Mouse (Mus musculus) intestine, embryonic 15.5 days (tissue): Measurements from ENCODE around the gene Otor. TPM values are rescaled to one million over a fixed set of nuclear protein-coding genes. Genes with fewer than 3 reads are reported as not detected.
A peak's percentile ranks its signal among the peaks of the same experiment; 100 is the strongest.

Experiments
- ATAC-seq: fragments of 200-750 bp; cut with Nextera tagmentation; 2 replicates; pipeline ENCODE4 v1.8.0; 2017; ENCODE audit warnings: moderate TSS enrichment, moderate library complexity
- H3K27ac ChIP-seq: fragments of 300-500 bp; sonication (generic); 2 replicates; pipeline ENCODE4 v1.5.1; 2015; ENCODE audit warnings: mild to moderate bottlenecking, inconsistent platforms
- H3K27me3 ChIP-seq: fragments of 300-500 bp; sonication (generic); replicated peaks from 2 replicates; pipeline ENCODE4 v1.6.1; 2015; ENCODE audit warnings: inconsistent platforms
- H3K36me3 ChIP-seq: fragments of 300-500 bp; sonication (generic); 2 replicates; pipeline ENCODE4 v1.6.1; 2015; ENCODE audit warnings: inconsistent platforms
- H3K4me1 ChIP-seq: fragments of 300-500 bp; sonication (generic); replicated peaks from 2 replicates; pipeline ENCODE4 v1.6.1; 2015; ENCODE audit warnings: inconsistent platforms
- H3K4me2 ChIP-seq: fragments of 300-500 bp; sonication (generic); replicated peaks from 2 replicates; pipeline ENCODE4 v1.6.1; 2015; ENCODE audit warnings: mild to moderate bottlenecking, inconsistent platforms
- H3K4me3 ChIP-seq: fragments of 300-500 bp; sonication (generic); replicated peaks from 2 replicates; pipeline ENCODE4 v1.5.1; 2015; ENCODE audit warnings: inconsistent platforms
- H3K9ac ChIP-seq: fragments of 300-500 bp; sonication (generic); 2 replicates; pipeline ENCODE4 v1.6.1; 2015; ENCODE audit warnings: inconsistent platforms
- H3K9me3 ChIP-seq: fragments of 300-500 bp; sonication (generic); 2 replicates; pipeline ENCODE4 v1.6.1; 2016; ENCODE audit warnings: inconsistent platforms
- WGBS: fragments of 180-500 bp; shearing (Covaris S2); methylation state at CpG from one replicate; pipeline ENCODE4 v1.1.7; 2015; 5-methylcytosine and 5-hydroxymethylcytosine counted together
- polyA plus RNA-seq: library from polyadenylated mRNA; unstranded; fragments of >200 nt; fragmentation: Nextera tagmentation; extraction: Ambion mirVana; gene quantifications from 2 replicates; pipeline ENCODE4 v1.2.1, GENCODE M21; 2015

Gene Otor
- polyA plus RNA-seq: 0.18 and 0.85 TPM in 2 replicates

DNA sequence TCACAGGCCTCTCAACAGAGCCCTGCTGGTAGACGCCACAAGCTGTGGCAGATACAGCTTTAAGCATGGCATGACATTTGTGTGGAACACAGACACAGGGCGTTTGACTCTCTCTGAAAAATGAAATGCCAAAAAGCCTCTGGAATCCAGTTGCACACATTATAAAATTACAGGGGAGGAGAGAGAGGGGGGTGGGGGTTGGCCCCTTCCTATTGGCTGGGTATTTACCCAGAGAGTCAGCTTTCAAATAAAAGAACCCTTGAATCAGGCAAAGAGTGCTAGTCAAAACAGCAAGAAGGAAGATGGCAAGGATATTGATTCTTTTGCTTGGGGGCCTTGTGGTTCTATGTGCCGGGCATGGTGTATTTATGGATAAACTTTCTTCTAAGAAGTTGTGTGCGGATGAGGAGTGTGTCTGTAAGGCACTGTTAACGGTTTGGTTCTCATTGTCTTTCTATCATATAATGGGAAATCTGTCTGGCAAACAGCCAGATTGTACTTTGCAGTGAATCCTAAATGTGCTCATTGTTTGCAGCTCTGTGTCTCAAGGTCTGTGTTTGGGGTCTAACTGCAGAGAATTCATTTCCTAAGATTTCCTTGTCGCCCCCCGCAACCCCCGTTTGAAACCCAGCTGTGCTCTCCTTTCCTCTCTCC is at the start of gene Otor:
Gene Otor, plus strand, starts transcription at position 276 of the 654 bp plus-strand sequence.
- no peak for ATAC-seq
- WGBS: 57% methylated on average over 8 of the region's 8 CpGs
- H3K36me3 ChIP-seq: no peaks in the 10 kb centered on the region
- no peaks in the 10 kb centered on the region for H3K4me1 ChIP-seq
- no peak within 1 kb of the TSS for H3K27ac ChIP-seq
- H3K4me3 ChIP-seq: no peak within 1 kb of the TSS
- no peaks in the 10 kb centered on the region for H3K27me3 ChIP-seq
- no peaks in the 10 kb centered on the region for H3K9me3 ChIP-seq
- H3K9ac ChIP-seq: no peak within 1 kb of the TSS
- H3K4me2 ChIP-seq: no peak within 1 kb of the TSS

DNA sequence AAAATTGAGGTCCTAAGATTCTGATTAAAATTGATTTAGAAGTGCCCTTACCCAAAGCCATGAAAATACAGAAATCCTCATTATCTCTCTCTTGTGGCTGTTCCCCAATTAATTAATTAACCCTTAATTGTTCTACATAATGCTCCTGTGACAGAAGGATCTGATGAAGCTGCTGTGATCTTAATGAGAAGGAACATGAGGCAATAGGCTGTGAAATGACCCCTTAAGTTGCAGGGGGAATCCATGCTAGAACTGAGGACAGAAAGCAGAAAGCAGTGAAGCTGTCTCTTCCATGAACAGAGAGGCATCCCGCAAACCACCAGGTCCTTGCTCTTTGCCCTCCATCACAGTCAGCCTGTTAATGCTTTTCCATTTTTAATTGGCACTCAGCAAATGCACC is 47.0 kb upstream of the Otor start:
- Histone ChIP-seq H3K4me1 (no peaks in the 10 kb centered on the region), H3K27ac (no peak overlapping the region), H3K9me3 (no peaks in the 10 kb centered on the region), H3K4me3 (no peak overlapping the region), H3K36me3 (no peaks in the 10 kb centered on the region), H3K4me2 (no peak overlapping the region), H3K9ac (no peak overlapping the region), H3K27me3 (no peaks in the 10 kb centered on the region)
- WGBS: 91% methylated on average over 1 of the region's 1 CpGs
- ATAC-seq: no peak

DNA sequence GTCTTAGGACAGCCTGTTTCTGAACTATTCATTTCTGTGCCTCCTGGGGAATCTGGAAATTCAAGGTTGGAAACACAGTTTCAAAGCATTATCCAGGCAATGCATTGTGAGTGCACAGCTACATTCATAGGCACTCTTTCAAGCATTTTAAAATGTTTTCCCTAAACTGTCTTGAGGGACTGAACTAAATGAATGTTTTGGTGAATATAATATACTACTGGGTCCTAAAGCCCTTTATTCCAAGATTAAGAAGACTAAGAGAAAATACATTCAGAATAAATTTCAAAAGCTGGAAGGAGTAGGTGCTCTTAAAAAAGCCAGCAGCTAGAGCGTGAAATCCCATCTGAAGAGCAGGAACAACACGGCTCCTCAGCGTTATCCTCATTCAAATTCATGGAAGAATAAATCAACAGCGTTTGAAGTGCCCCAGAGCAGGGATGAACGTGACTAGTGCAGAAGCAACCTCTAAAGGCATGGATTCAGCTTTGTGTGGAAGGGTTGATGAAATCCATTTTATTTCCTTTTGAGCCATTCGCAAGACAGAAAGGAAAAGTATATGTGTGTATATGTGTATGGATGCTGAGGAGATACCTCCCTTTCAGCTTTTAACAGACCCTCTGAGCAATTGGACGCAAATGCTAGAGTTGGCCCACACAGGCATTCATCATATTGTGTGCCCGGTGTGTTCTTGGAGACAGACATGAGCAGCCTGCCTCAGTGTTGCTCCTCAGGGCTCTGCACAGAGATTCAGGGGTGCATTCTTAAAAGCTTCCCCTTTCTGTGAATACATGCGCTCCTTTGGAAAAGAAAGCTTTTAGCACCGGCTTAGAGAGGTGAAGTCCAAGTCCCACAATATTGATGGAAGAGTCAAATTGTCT is 45.7 kb upstream of the Otor start:
- H3K4me3 ChIP-seq: no peak overlapping the region
- no peaks in the 10 kb centered on the region for H3K9me3 ChIP-seq
- no peaks in the 10 kb centered on the region for H3K27me3 ChIP-seq
- H3K4me2 ChIP-seq: no peak overlapping the region
- no peaks in the 10 kb centered on the region for H3K4me1 ChIP-seq
- H3K36me3 ChIP-seq: no peaks in the 10 kb centered on the region
- H3K27ac ChIP-seq: no peak overlapping the region
- H3K9ac ChIP-seq: no peak overlapping the region
- 68% methylated on average over 10 of the region's 10 CpGs for WGBS
- ATAC-seq: no peak

DNA sequence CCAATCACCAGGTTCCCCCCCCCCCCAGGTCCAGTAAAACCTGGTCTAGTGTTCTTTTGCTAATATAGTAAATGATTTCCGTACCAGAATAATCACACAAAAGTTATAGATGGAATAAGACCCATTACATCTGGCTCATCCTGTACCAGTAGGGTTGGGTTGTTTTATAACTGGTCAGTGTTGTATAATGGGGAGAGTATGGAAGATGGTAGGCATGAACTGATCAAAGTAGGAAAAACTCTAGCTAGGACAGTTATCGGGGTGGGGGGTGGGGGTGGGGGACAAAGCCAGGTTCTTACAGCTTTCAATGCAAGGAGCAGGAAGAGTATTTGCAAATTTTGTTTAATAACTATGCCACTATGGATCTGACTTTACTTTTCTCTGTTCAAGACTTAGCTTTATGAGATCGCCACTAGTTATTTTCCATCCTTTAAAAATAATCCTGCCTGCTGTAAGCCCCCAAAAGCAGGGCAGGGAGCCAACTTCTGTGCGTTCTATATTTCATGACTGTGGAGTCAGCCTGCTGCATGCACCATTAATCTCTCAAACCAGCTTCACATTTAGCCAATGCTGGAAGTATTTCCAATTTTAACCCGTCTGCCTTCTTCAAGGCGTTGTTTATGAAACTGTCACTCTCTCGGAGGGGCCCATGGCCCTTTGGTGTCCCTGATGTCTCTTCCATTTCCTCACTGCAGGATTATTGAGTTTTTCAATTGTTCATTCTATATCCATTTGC is 43.8 kb upstream of the Otor start:
- peak overlapping the region; percentile 11; the same call in 1 of the 2 replicates for H3K4me2 ChIP-seq
- H3K4me1 ChIP-seq: no peaks in the 10 kb centered on the region
- no peaks in the 10 kb centered on the region for H3K9me3 ChIP-seq
- no peak overlapping the region for H3K27ac ChIP-seq
- 58% methylated on average over 7 of the region's 7 CpGs for WGBS
- no peak overlapping the region for H3K9ac ChIP-seq
- 0 out of 2 replicates have a peak, but pooled peaks have one; percentile 41 for ATAC-seq
- H3K36me3 ChIP-seq: no peaks in the 10 kb centered on the region
- H3K4me3 ChIP-seq: no peak overlapping the region
- H3K27me3 ChIP-seq: no peaks in the 10 kb centered on the region

DNA sequence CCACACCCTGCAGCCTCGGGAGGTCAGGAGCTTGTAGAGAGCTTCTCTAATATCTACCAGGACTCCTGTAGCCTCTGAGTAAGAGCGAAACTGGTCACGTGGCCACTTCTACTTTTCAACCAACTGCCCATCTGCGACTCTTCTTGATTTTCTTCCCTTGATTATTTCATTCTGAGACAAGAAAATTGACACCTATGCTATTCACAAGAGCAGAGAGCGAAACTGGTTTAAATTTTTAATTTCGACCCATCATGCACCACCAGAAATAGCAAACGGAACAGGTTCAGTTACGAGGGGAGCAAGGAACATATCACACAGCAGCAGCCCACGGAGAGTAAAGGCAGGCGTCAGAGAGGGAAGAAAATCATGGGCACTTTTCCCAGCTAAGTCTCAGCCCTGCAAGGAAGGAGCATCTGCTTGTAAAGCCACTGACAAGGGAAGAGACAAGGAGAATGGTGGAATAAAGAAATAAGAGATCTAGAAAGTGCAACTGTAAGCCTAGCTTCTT is 43.1 kb upstream of the Otor start:
- H3K4me3 ChIP-seq: no peak overlapping the region
- ATAC-seq: no peak

DNA sequence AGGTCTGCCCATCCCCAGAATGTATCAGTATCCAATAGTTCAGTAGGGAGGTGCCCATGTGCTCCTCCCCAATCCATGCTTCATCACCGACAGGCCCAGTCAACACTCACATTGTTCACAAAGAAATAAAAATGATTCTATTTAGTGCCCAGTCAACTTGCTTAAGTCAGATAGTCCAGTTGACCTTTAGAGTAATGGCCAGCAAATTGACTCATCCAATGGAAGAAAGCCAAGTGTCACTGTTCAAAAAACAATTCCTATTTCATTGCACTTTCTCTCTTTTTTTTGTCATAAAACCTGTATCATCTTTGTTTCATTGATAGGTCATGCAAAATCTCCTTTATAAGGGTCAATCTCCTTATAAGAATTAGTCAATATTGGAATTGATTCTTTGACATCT is 36.7 kb upstream of the Otor start:
- Histone ChIP-seq H3K36me3 (no peaks in the 10 kb centered on the region), H3K27ac (no peak overlapping the region), H3K9ac (no peak overlapping the region), H3K4me2 (no peak overlapping the region), H3K9me3 (no peaks in the 10 kb centered on the region), H3K27me3 (no peaks in the 10 kb centered on the region), H3K4me3 (no peak overlapping the region), H3K4me1 (no peaks in the 10 kb centered on the region)
- ATAC-seq: no peak
- WGBS: 96% methylated on average over 1 of the region's 1 CpGs

More for the DNA sequence above, 43.1 kb upstream of the Otor start:
- Histone ChIP-seq H3K9me3 (no peaks in the 10 kb centered on the region), H3K4me2 (peak overlapping the region; percentile 11; the same call in 1 of the 2 replicates), H3K9ac (no peak overlapping the region), H3K27ac (no peak overlapping the region), H3K27me3 (no peaks in the 10 kb centered on the region), H3K36me3 (no peaks in the 10 kb centered on the region), H3K4me1 (no peaks in the 10 kb centered on the region)
- WGBS: 60% methylated on average over 10 of the region's 10 CpGs

DNA sequence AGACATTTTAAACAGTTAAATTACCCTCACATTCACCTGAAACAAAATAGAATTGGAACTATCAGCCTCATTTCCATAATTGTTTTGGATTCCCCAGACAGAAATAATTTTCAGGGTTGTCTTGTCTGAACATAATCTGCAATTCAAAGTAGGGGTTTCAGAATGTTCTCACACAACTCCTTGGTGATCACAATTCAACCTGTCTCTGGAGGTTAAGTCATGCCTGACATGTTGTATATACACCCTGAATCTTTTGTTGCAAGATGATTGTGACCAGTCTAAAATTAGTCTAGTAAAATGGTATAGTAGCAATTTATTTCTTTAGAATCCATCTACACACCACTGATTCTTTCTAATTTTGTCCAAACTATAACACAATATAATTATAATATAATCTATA is 23.0 kb upstream of the Otor start:
- Histone ChIP-seq H3K9ac (no peak overlapping the region), H3K27me3 (no peaks in the 10 kb centered on the region), H3K36me3 (no peaks in the 10 kb centered on the region), H3K4me1 (no peaks in the 10 kb centered on the region), H3K9me3 (no peaks in the 10 kb centered on the region), H3K27ac (no peak overlapping the region), H3K4me2 (no peak overlapping the region), H3K4me3 (no peak overlapping the region)
- ATAC-seq: no peak

DNA sequence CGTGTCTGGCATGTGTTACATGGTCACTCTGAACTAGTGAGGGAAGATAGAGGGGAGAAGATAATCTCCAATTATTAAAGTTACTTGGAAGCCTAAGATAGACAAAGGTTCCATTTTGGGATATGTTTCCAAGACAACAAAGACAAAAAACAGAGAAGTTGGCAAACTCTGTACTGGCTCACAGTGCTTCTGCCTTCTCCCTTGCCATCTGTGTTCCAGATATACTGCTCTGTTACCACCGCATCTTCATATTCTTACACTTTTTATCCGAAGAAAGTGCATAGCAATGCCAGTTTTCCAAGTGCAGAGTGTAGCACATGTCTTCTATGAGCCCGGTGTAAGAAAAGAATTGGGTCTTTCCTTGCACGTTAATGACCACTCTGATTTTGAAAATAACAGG is 21.5 kb upstream of the Otor start:
- Histone ChIP-seq H3K4me2 (no peak overlapping the region), H3K9ac (no peak overlapping the region), H3K9me3 (no peaks in the 10 kb centered on the region), H3K27me3 (no peaks in the 10 kb centered on the region), H3K27ac (no peak overlapping the region), H3K4me3 (no peak overlapping the region), H3K4me1 (no peaks in the 10 kb centered on the region), H3K36me3 (no peaks in the 10 kb centered on the region)
- no peak for ATAC-seq
- WGBS: 79% methylated on average over 5 of the region's 5 CpGs

DNA sequence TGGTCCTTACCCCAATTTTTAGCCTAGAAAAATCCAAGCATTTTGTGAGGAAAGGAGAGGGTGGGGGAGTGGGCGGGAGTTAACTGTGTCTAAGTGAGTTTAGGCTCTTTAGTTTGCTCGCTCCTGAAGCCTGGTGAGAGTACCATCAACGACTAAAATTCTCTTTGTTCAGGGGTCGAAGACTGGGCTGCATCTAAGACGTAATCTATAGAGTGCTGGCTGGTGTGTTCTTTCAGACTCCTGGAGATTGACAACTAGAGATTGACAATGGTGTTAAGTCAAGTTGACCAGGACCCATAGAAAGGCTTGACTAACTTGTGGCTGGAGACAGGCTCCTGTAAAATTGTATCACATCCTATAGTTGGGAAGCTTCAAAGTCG is 15.9 kb upstream of the Otor start:
- Histone ChIP-seq H3K27me3 (no peaks in the 10 kb centered on the region), H3K9ac (no peak overlapping the region), H3K9me3 (no peaks in the 10 kb centered on the region), H3K36me3 (0 out of 2 replicates have a peak, but pooled peaks cover 2% of the 10 kb centered on the region), H3K4me3 (peak overlapping the region; percentile 78), H3K4me1 (0 out of 2 replicates have a peak, but pooled peaks cover 3% of the 10 kb centered on the region), H3K4me2 (peak overlapping the region; percentile 69), H3K27ac (no peak overlapping the region)
- ATAC-seq: peak; percentile 34; the same call in 1 of the 2 replicates
- WGBS: 50% methylated on average over 6 of the region's 6 CpGs

DNA sequence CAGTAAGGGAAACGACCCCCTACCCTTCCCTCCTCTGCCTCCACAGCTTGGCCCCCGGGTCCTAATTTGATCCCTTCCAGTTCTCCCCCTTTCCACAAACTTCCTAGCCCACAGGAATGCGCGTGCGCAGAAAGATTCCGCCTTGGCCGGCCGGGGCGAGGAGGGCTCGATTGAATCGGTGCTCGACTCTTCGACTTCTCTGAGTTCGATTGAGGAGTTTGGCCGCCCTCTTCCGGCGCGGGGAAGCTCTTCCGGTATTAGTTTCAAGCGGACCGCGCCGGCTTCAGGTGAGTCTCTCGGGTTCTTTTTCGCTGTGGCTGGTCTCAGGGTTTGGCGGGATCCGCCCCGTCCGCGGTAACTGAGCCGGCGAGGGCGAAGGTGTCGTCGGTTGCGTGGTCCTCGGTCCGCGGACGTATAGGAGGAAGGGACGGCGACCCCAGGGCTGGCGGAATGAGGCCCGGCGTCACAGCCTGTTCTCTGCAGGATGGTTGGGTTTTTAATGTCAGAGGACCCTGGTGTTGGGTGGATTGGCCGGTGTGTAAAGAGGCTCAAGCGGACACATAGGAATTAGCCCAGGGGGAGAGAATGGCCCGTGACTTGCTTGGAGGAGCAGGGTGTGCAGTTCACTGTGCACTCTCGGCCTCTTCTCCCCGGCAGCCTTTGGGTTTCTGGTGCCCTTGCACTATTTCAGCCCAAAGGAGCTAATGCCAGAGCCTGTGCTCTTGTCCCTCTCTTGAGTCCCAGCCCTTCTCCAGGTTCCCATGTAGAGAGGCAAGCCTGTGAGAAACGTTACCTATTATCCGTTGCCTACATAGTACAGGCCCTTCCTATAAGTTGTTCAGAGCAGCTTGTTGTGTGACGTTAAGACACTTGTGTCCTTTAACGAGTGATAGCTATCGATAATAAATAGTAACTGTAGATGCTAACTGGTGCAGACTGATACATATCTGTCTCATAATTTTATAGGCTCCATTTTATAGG is 15.2 kb upstream of the Otor start, which contains the start of gene Snrpb2:
Gene Snrpb2, plus strand, starts transcription at position 228 of the 981 bp plus-strand sequence.
- peak; percentile 98 for ATAC-seq
- Histone ChIP-seq H3K4me1 (0 out of 2 replicates have a peak, but pooled peaks cover 3% of the 10 kb centered on the region), H3K4me2 (peak within 1 kb of the TSS; percentile 69), H3K36me3 (0 out of 2 replicates have a peak, but pooled peaks cover 2% of the 10 kb centered on the region), H3K9ac (peak within 1 kb of the TSS; percentile 79), H3K27me3 (no peaks in the 10 kb centered on the region), H3K27ac (peak within 1 kb of the TSS; percentile 48), H3K9me3 (no peaks in the 10 kb centered on the region), H3K4me3 (peak within 1 kb of the TSS; percentile 78)
- WGBS: 1% methylated on average over 55 of the region's 55 CpGs

GRCm38 (mm10) chr2:143065914-143066313 is 12.4 kb upstream of the Otor start:
- H3K4me2 ChIP-seq: no peak overlapping the region
- no peak overlapping the region for H3K4me3 ChIP-seq
- no peak overlapping the region for H3K27ac ChIP-seq
- H3K27me3 ChIP-seq: no peaks in the 10 kb centered on the region
- 0 out of 2 replicates have a peak, but pooled peaks cover 3% of the 10 kb centered on the region for H3K4me1 ChIP-seq
- H3K9ac ChIP-seq: no peak overlapping the region
- H3K9me3 ChIP-seq: no peaks in the 10 kb centered on the region
- H3K36me3 ChIP-seq: peaks cover 9% of the 10 kb centered on the region
- no peak for ATAC-seq
- 92% methylated on average over 3 of the region's 3 CpGs for WGBS
